Mouse (Mus musculus): ENCODE measurements around the gene 1810010D01Rik.
A peak's percentile ranks its signal among the peaks of the same experiment; 100 is the strongest.

Gene 1810010D01Rik

DNA sequence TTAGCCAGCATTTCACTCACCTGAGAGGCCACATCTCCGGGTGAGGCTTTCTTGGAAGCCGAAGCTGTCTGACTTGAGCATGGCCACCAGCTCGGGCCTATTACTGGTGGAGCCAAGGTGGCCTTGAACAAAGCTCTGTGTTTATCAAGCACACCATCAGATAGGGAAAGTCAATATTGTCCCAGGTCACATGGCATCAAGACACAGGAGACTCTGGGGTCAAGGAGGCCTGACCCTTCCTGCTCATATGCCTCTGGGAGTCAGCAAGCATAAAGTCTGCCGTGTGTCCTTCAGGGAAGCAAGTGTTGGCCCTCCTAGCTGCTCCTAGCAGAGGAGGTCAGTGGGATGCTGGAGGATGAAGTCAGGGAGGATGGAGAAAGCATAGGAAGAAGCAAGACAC, at the start of gene 1810010D01Rik:
Gene 1810010D01Rik (minus strand): TSS at position 114 of the 400 bp plus-strand sequence.
- no peak for DNase-seq

- no peak for DNase-seq
These were observed 48.2 kb upstream of the 1810010D01Rik start for GRCm38 (mm10) chr7:145256092-145256491.

- no peak for DNase-seq
These were observed 46.2 kb upstream of the 1810010D01Rik start for GRCm38 (mm10) chr7:145253986-145254630.

- peak; percentile 77 to 88 for DNase-seq
These were observed 45.0 kb upstream of the 1810010D01Rik start for GRCm38 (mm10) chr7:145252715-145253476.

- no peak for DNase-seq
These were observed 42.3 kb upstream of the 1810010D01Rik start for GRCm38 (mm10) chr7:145250225-145250624.

- DNase-seq = no peak
These were observed 41.0 kb upstream of the 1810010D01Rik start for GRCm38 (mm10) chr7:145248911-145249310.

DNA sequence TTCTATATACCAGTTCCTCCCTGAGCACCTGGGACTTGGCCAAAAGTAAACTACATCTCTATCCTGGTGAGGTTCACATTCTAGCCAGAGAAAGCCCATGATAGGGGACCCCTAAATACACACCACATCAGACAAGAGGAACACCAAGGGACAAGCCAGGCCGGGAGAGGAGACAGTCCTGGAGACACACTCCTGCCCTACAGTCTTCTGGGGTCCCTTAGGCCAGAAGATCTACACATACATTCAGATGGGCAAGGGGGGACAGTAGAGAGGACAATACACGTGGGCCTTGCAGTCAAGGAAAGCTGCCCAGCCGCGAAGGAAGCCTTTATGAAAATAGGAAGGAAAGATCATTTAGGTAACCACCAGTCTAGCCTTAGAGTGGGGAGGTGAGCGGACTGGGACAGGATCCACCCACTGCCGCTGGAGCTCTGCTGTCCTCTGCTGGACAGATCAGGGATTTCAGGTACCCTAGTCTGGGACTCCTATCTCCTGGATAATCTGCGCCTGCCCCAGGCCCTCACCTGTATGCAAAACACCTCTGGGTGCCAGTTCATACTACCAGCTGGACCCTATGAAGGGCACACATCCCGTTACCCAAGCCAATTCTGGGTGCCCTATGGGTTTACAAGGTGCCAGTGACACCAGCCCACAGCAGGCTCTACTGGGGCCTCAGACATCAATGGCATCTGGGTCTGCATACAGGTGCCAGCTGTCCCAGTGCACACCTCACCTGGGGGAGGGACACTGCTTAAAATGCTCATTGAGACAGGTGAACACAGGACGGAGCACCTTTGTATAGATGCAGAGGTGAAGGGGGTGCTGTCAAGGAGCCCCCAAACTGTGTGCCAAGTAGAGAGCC, 35.2 kb upstream of the 1810010D01Rik start:
- peak; percentile 74 to 88 for DNase-seq

- no peak for DNase-seq
These were observed 34.1 kb upstream of the 1810010D01Rik start for GRCm38 (mm10) chr7:145242028-145242427.

GRCm38 (mm10) chr7:145240929-145241328, 33.0 kb upstream of the 1810010D01Rik start:
- DNase-seq = no peak

- peak; percentile 39 to 60 for DNase-seq
These were observed 32.0 kb upstream of the 1810010D01Rik start for GRCm38 (mm10) chr7:145239736-145240505.

DNA sequence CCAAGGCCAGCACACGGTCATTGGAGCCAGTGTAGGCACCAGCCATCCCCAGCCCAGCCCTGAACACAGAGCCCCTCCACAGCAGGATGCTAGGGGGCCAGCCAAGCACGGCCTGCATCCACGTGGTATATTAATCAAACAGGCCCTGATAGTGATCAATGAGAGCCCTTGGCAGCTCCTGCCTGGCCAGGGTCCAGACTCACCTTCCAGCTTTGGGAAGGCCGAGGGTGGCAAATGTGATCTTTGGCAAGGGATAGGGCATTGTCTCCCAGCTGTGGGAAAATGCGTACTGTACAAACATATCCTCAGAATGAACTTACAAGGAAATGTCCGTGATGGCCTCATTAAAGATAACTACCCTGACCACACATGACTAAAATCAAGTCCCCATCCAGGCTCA, 31.2 kb upstream of the 1810010D01Rik start:
- DNase-seq = peak; percentile 43 to 71

- DNase-seq = no peak
These were observed 27.2 kb upstream of the 1810010D01Rik start for GRCm38 (mm10) chr7:145234841-145235790.

DNA sequence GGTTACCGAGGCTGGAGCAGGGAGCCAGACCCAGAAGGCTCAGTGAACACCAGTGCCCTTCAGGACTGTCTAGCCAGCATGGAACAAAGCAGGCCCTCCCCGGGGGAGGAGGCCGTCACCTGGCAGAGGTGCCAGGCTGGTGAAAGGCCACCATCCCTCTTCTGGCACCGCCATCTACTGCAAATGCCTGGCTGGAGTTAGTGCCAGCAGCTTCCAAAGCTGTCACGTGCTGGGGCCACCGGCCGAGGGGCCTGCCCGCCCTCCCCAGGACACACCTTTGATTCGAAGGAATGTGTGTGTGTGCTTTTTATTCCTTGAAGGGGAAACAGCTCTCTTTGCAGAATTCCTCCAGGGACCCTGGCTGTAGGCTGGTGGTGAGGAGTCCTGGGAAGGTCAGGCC, 23.7 kb upstream of the 1810010D01Rik start:
- DNase-seq = peak; percentile 44 to 78

DNA sequence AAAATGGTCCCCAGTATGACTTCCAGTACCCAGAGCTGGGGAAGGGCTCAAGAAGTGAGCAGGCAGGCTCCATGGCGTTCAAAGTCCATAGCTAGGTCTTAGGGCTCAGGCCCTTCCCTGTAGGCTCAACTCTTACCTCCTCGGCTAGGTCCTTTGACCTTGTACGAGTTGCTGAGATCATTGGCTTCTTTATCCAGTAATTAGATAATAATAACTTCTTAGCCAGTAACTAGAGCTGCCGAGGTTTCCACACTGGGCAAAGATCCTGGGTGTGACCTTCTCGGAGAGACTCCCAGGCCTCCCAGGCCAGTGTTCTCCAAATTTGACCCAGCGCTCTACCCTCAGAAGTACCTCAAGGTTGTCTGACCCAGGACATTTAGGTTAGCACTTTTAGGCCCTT, 18.7 kb upstream of the 1810010D01Rik start:
- no peak for DNase-seq

DNA sequence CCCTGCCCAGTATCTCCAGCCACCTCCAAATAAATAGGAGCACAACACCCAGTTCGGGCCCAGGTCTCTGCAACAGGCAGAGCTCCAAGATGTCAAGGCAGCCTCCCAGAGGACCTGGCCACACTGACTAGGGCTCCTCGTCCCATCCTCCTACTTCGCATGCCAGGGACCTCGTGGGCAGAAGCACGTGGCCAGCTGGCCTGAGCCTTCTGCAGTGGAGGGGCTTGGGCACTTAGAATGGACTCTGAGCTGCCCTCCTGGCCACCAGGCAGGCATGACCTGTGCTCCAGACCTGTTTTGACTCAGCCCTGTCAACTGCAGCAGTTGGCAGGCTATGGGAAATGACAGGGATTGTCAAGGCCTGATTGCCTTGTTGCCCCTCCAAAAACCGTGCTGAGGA, 17.7 kb upstream of the 1810010D01Rik start:
- DNase-seq = no peak

GRCm38 (mm10) chr7:145221841-145222689, 14.1 kb upstream of the 1810010D01Rik start:
- peak; percentile 71 to 88 for DNase-seq

DNA sequence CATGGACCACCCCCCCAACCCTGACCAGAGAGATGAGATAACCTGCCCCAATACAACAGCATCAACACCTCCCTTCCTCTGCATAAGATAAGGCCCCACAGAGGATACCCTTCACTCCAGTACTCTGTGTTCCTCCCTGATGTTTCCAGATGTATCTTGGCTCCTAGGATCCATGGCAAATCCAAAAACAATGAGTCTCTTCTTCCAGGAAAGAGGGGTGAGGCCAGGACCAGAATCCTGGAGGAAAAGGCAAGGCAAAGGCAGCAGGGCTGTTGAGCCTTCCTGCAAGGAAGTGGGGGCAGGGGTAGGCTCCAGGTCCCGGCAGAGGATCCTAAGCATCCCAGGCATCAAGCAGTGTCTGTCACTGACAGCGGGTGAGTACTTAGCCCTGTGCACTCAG, 13.4 kb upstream of the 1810010D01Rik start:
- DNase-seq = no peak

DNA sequence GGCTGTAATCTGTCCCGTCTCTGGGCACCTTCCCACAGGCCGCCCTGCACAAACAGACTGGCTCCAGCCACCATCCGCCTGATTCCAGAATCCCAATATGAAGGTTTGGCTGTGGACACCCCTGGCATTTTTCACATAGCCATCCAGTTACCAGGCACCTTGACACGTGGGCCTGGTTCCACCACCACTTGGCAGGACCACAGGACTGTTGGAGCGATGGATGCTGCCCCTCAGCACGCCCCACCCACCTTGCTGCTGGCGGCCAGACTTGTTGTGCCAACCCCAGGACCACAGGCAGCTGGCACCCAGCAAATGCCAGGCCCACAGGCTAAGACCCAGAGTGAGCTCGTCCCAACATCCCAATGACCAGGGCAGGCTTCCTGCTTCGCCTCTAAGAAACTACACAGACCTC, 11.5 kb upstream of the 1810010D01Rik start:
- DNase-seq = no peak

DNA sequence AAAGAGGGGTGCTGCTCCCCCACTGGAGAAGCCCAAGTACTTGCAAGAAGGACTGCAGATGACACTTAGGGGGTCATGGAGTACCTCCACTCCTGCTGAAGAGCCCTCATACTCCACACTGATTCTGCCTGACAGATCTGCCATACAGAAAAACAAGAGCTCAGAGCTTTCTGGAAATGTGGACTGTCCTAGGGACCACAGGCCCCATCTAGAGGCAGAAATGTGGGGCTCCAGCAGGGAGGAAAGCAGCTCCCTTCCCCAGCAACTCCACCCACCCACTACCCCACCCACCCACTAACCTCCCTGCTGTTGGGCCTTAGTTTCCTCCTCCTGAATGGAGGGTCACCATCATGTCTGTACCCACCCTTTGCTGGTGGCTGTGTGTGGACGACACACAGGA, 8.7 kb upstream of the 1810010D01Rik start:
- peak in 1 of 2 experiments; percentile 57 for DNase-seq

- no peak for DNase-seq
These were observed 7.6 kb upstream of the 1810010D01Rik start for GRCm38 (mm10) chr7:145215476-145215875.

Data from lung, postnatal 4 days (tissue).